Mouse (Mus musculus): Measurements from ENCODE around the gene Itgb4. TPM values are rescaled to one million over a fixed set of nuclear protein-coding genes. Genes with fewer than 3 reads are reported as not detected.

Gene Itgb4
- polyA plus RNA-seq, 1 experiment from 2014 or later, result 5.5 TPM

DNA sequence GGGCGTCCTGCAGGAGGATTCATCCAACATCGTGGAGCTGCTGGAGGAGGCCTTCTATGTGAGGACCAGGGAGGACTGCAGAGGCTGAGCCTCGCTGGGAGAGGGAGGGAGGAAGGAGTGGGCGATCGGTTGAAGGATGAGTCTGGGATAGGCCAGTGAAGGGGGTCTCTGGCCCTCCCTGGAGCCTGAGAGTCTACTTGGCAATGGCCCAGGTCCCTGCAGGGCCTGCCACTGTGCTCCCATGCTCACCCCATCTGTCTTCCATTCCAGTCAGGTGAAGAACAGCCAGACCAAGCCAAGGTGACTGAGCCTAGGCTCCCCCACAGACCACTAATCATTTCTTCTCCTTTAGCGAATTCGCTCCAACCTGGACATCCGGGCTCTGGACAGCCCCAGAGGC is 8.8 kb downstream of the Itgb4 start:
- DNase-seq (ENCODE audit: low spot score), result no peak
- Histone ChIP-seq H3K27ac (ENCODE audit: low read depth) (no peak overlapping the region), H3K4me1 (replicated peaks; ENCODE audit: control insufficient read depth, insufficient read depth, low read length) (no peaks in the 10 kb centered on the region), H3K4me3 (ENCODE audit: low read depth, low read length) (no peak overlapping the region), H3K27me3 (replicated peaks; ENCODE audit: control insufficient read depth, insufficient read depth, low read length) (no peaks in the 10 kb centered on the region), H3K9ac (ENCODE audit: low read length) (no peak overlapping the region), H3K4me2 (ENCODE audit: low read length) (no peak overlapping the region), H3K9me3 (ENCODE audit: control insufficient read depth, low read length) (no peaks in the 10 kb centered on the region), H3K36me3 (ENCODE audit: control insufficient read depth, insufficient read depth, low read length) (no peaks in the 10 kb centered on the region)
- no peak for ATAC-seq (replicated peaks; ENCODE audit: low FRiP score, low TSS enrichment, low read depth)
- WGBS, result 79% methylated on average over 7 of the region's 8 CpGs

- DNase-seq (ENCODE audit: low spot score), result no peak
- no peak overlapping the region for H3K27ac ChIP-seq (ENCODE audit: low read depth)
- H3K4me2 ChIP-seq (ENCODE audit: low read length), result peak overlapping the region; percentile 40
- 0 out of 2 replicates have a peak overlapping the region, but pooled peaks have one; percentile 16 for H3K4me3 ChIP-seq (ENCODE audit: low read depth, low read length)
- H3K36me3 ChIP-seq (ENCODE audit: control insufficient read depth, insufficient read depth, low read length), result no peaks in the 10 kb centered on the region
- ATAC-seq (replicated peaks; ENCODE audit: low FRiP score, low TSS enrichment, low read depth), result no peak
- no peaks in the 10 kb centered on the region for H3K4me1 ChIP-seq (replicated peaks; ENCODE audit: control insufficient read depth, insufficient read depth, low read length)
- H3K9me3 ChIP-seq (ENCODE audit: control insufficient read depth, low read length), result no peaks in the 10 kb centered on the region
- no peak overlapping the region for H3K9ac ChIP-seq (ENCODE audit: low read length)
- 30% methylated on average over 14 of the region's 15 CpGs for WGBS
- no peaks in the 10 kb centered on the region for H3K27me3 ChIP-seq (replicated peaks; ENCODE audit: control insufficient read depth, insufficient read depth, low read length)
Measured at GRCm38 (mm10) chr11:115989686-115990085, 15.2 kb downstream of the Itgb4 start.

DNA sequence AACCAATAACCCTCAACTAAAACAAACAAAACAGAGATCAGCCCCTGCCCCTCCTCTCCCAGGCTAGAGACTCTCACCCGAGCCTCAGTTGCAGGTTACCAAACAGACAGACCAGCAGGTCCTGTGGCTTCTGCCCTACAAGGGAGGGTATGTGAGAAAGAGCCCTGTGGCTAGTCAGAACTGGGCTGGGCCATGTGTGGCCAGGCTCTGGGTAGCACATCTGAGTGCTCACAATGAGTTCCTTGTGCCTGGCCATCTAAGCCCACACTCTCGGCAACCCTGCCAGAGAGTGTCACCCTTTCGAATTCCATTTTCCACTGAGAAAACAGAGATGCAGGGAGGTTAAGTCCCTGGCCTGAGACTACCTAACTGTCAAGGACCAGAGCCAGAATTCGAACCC is 17.6 kb downstream of the Itgb4 start:
- Histone ChIP-seq H3K4me3 (ENCODE audit: low read depth, low read length) (no peak overlapping the region), H3K4me2 (ENCODE audit: low read length) (no peak overlapping the region), H3K9ac (ENCODE audit: low read length) (no peak overlapping the region), H3K4me1 (replicated peaks; ENCODE audit: control insufficient read depth, insufficient read depth, low read length) (no peaks in the 10 kb centered on the region), H3K9me3 (ENCODE audit: control insufficient read depth, low read length) (no peaks in the 10 kb centered on the region), H3K27ac (ENCODE audit: low read depth) (no peak overlapping the region), H3K27me3 (replicated peaks; ENCODE audit: control insufficient read depth, insufficient read depth, low read length) (no peaks in the 10 kb centered on the region), H3K36me3 (ENCODE audit: control insufficient read depth, insufficient read depth, low read length) (no peaks in the 10 kb centered on the region)
- 55% methylated on average over 4 of the region's 4 CpGs for WGBS
- ATAC-seq (replicated peaks; ENCODE audit: low FRiP score, low TSS enrichment, low read depth) (no peak), DNase-seq (ENCODE audit: low spot score) (no peak)

GRCm38 (mm10) chr11:115995256-115995655 is 20.7 kb downstream of the Itgb4 start:
- ATAC-seq (replicated peaks; ENCODE audit: low FRiP score, low TSS enrichment, low read depth) (no peak), DNase-seq (ENCODE audit: low spot score) (no peak)
- H3K9ac ChIP-seq (ENCODE audit: low read length), result no peak overlapping the region
- no peaks in the 10 kb centered on the region for H3K4me1 ChIP-seq (replicated peaks; ENCODE audit: control insufficient read depth, insufficient read depth, low read length)
- H3K9me3 ChIP-seq (ENCODE audit: control insufficient read depth, low read length), result no peaks in the 10 kb centered on the region
- no peaks in the 10 kb centered on the region for H3K36me3 ChIP-seq (ENCODE audit: control insufficient read depth, insufficient read depth, low read length)
- H3K4me2 ChIP-seq (ENCODE audit: low read length), result no peak overlapping the region
- 94% methylated on average over 3 of the region's 3 CpGs for WGBS
- no peaks in the 10 kb centered on the region; the same call in 1 of the 2 replicates for H3K27me3 ChIP-seq (replicated peaks; ENCODE audit: control insufficient read depth, insufficient read depth, low read length)
- H3K4me3 ChIP-seq (ENCODE audit: low read depth, low read length), result no peak overlapping the region
- H3K27ac ChIP-seq (ENCODE audit: low read depth), result no peak overlapping the region

GRCm38 (mm10) chr11:115997047-115997446 is 22.5 kb downstream of the Itgb4 start:
- DNase-seq (ENCODE audit: low spot score) (no peak), ATAC-seq (replicated peaks; ENCODE audit: low FRiP score, low TSS enrichment, low read depth) (no peak)
- Histone ChIP-seq H3K27me3 (replicated peaks; ENCODE audit: control insufficient read depth, insufficient read depth, low read length) (no peaks in the 10 kb centered on the region; the same call in 1 of the 2 replicates), H3K4me1 (replicated peaks; ENCODE audit: control insufficient read depth, insufficient read depth, low read length) (no peaks in the 10 kb centered on the region), H3K27ac (ENCODE audit: low read depth) (no peak overlapping the region), H3K9ac (ENCODE audit: low read length) (no peak overlapping the region), H3K4me3 (ENCODE audit: low read depth, low read length) (no peak overlapping the region), H3K4me2 (ENCODE audit: low read length) (no peak overlapping the region), H3K36me3 (ENCODE audit: control insufficient read depth, insufficient read depth, low read length) (no peaks in the 10 kb centered on the region), H3K9me3 (ENCODE audit: control insufficient read depth, low read length) (no peaks in the 10 kb centered on the region)
- 75% methylated on average over 4 of the region's 4 CpGs for WGBS

DNA sequence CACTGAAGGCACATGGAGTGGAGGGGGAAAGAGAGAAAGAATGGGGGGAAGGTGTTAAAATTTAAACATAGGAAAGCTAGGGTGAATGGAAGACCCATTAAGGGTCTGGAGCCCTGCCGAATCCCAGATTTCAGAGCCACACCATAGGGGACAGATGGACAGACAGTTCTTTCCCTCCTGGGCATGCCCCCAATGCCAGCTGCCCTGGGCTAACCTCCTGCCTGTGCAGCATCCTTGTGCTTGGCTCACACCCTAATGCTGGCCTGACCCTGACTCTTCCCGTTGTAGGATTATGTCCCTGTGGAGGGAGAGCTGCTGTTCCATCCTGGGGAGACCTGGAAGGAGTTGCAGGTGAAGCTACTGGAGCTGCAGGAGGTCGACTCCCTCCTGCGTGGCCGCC is 23.2 kb downstream of the Itgb4 start:
- H3K27me3 ChIP-seq (replicated peaks; ENCODE audit: control insufficient read depth, insufficient read depth, low read length), result no peaks in the 10 kb centered on the region; the same call in 1 of the 2 replicates
- H3K4me3 ChIP-seq (ENCODE audit: low read depth, low read length), result no peak overlapping the region
- H3K4me1 ChIP-seq (replicated peaks; ENCODE audit: control insufficient read depth, insufficient read depth, low read length), result no peaks in the 10 kb centered on the region
- no peaks in the 10 kb centered on the region for H3K9me3 ChIP-seq (ENCODE audit: control insufficient read depth, low read length)
- no peak overlapping the region for H3K4me2 ChIP-seq (ENCODE audit: low read length)
- no peak overlapping the region for H3K27ac ChIP-seq (ENCODE audit: low read depth)
- ATAC-seq (replicated peaks; ENCODE audit: low FRiP score, low TSS enrichment, low read depth), result no peak
- 63% methylated on average over 5 of the region's 5 CpGs for WGBS
- no peak overlapping the region for H3K9ac ChIP-seq (ENCODE audit: low read length)
- DNase-seq (ENCODE audit: low spot score), result no peak
- no peaks in the 10 kb centered on the region for H3K36me3 ChIP-seq (ENCODE audit: control insufficient read depth, insufficient read depth, low read length)

DNA sequence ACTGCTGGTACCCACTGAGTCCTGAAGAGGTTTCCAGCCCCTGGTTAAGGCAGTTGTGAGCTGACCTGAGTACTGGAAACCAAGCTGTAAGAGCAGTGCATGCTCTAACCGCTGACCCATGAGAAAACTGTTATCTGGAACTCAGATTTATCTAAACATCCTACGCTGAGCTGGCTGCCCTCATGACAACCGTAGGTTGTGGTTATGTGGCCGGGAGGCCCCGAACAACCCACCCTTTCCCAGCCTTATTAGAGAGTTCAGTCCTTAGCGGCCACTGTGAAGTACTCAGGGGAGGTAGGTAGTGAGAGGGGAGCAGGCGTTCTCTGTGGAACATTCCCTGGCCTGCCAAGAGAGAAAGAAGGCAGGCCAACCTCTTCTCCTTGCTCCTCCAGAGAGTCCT is 24.5 kb downstream of the Itgb4 start:
- H3K9ac ChIP-seq (ENCODE audit: low read length), result no peak overlapping the region
- 64% methylated on average over 7 of the region's 7 CpGs for WGBS
- H3K27me3 ChIP-seq (replicated peaks; ENCODE audit: control insufficient read depth, insufficient read depth, low read length), result no peaks in the 10 kb centered on the region; the same call in 1 of the 2 replicates
- DNase-seq (ENCODE audit: low spot score) (no peak), ATAC-seq (replicated peaks; ENCODE audit: low FRiP score, low TSS enrichment, low read depth) (no peak)
- no peaks in the 10 kb centered on the region for H3K4me1 ChIP-seq (replicated peaks; ENCODE audit: control insufficient read depth, insufficient read depth, low read length)
- no peak overlapping the region for H3K4me3 ChIP-seq (ENCODE audit: low read depth, low read length)
- H3K4me2 ChIP-seq (ENCODE audit: low read length), result no peak overlapping the region
- H3K27ac ChIP-seq (ENCODE audit: low read depth), result no peak overlapping the region
- no peaks in the 10 kb centered on the region for H3K9me3 ChIP-seq (ENCODE audit: control insufficient read depth, low read length)
- no peaks in the 10 kb centered on the region for H3K36me3 ChIP-seq (ENCODE audit: control insufficient read depth, insufficient read depth, low read length)

DNA sequence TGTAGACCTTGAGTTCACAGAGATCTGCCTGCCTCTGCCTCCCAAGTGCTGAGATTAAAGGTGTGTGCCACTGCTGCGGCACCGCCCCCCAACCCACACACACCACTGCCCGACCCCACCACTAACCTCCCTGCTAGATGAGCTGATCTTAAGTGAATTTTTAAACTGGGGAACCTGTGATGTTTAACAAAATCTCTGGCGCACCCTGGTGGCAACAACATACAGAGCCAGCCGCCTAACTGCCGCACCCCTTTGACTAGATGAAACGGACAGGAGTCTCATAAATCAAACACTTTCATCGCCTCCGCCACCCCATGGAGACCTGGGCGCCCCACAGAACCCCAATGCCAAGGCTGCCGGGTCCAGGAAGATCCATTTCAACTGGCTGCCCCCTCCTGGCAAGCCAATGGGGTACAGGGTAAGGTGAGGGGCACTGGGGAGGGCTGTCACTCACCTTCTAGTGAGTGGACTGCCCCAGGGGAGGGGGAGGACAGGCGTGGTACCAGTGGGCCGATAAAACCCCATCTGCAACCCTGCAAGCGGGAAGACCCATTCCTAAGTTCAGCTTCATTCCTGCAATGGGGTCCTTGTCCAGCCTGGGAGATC is 25.1 kb downstream of the Itgb4 start:
- H3K4me1 ChIP-seq (replicated peaks; ENCODE audit: control insufficient read depth, insufficient read depth, low read length), result peaks cover 2% of the 10 kb centered on the region; the same call in 1 of the 2 replicates
- DNase-seq (ENCODE audit: low spot score) (peak; percentile 84), ATAC-seq (replicated peaks; ENCODE audit: low FRiP score, low TSS enrichment, low read depth) (0 out of 2 replicates have a peak, but pooled peaks have one; percentile 14)
- no peak overlapping the region for H3K27ac ChIP-seq (ENCODE audit: low read depth)
- no peak overlapping the region for H3K9ac ChIP-seq (ENCODE audit: low read length)
- no peaks in the 10 kb centered on the region for H3K36me3 ChIP-seq (ENCODE audit: control insufficient read depth, insufficient read depth, low read length)
- H3K9me3 ChIP-seq (ENCODE audit: control insufficient read depth, low read length), result no peaks in the 10 kb centered on the region
- no peak overlapping the region for H3K4me3 ChIP-seq (ENCODE audit: low read depth, low read length)
- no peak overlapping the region for H3K4me2 ChIP-seq (ENCODE audit: low read length)
- 17% methylated on average over 14 of the region's 14 CpGs for WGBS
- H3K27me3 ChIP-seq (replicated peaks; ENCODE audit: control insufficient read depth, insufficient read depth, low read length), result no peaks in the 10 kb centered on the region; the same call in 1 of the 2 replicates

- Histone ChIP-seq H3K4me1 (replicated peaks; ENCODE audit: control insufficient read depth, insufficient read depth, low read length) (peaks cover 12% of the 10 kb centered on the region), H3K9me3 (ENCODE audit: control insufficient read depth, low read length) (no peaks in the 10 kb centered on the region), H3K4me2 (ENCODE audit: low read length) (no peak overlapping the region), H3K27me3 (replicated peaks; ENCODE audit: control insufficient read depth, insufficient read depth, low read length) (no peaks in the 10 kb centered on the region; the same call in 1 of the 2 replicates), H3K36me3 (ENCODE audit: control insufficient read depth, insufficient read depth, low read length) (no peaks in the 10 kb centered on the region), H3K27ac (ENCODE audit: low read depth) (no peak overlapping the region), H3K4me3 (ENCODE audit: low read depth, low read length) (no peak overlapping the region), H3K9ac (ENCODE audit: low read length) (no peak overlapping the region)
- ATAC-seq (replicated peaks; ENCODE audit: low FRiP score, low TSS enrichment, low read depth) (no peak), DNase-seq (ENCODE audit: low spot score) (no peak)
- 60% methylated on average over 10 of the region's 10 CpGs for WGBS
Measured at GRCm38 (mm10) chr11:116000607-116001006, 26.1 kb downstream of the Itgb4 start.

All from intestine, embryonic 14.5 days (tissue).